Mouse (Mus musculus) lung, embryonic 14.5 days (tissue): Measurements from ENCODE around the gene Gstm3. TPM values are rescaled to one million over a fixed set of nuclear protein-coding genes. Genes with fewer than 3 reads are reported as not detected.
"Not testable (repeated sequence)": the region's sequence is repeated elsewhere in the genome, so short reads cannot be mapped to it uniquely, and the experiment has no call there.

ENCODE experiments used
- ATAC-seq: fragments of 200-750 bp; cut with Nextera tagmentation; 2 replicates; pipeline ENCODE4 v1.8.0; 2017; ENCODE audit warnings: mild to moderate bottlenecking, moderate TSS enrichment, moderate library complexity; ENCODE audit not compliant: insufficient read depth
- DNase-seq: peaks from one replicate; pipeline ENCODE4 v3.0.0-alpha.2; 2015
- H3K27ac ChIP-seq: fragments of 300-500 bp; sonication (generic); 2 replicates; pipeline ENCODE4 v1.5.1; 2014; ENCODE audit warnings: low read depth, mild to moderate bottlenecking, moderate library complexity
- H3K27me3 ChIP-seq: fragments of 300-500 bp; sonication (generic); 2 replicates; pipeline ENCODE4 v1.6.1; 2014; ENCODE audit warnings: low read length, control low read depth; ENCODE audit not compliant: insufficient read depth
- H3K36me3 ChIP-seq: fragments of 300-500 bp; sonication (generic); 2 replicates; pipeline ENCODE4 v1.6.1; 2014; ENCODE audit warnings: control low read depth; ENCODE audit not compliant: insufficient read depth
- H3K4me1 ChIP-seq: fragments of 300-500 bp; sonication (generic); 2 replicates; pipeline ENCODE4 v1.6.1; 2014; ENCODE audit warnings: antibody characterized with exemption, control low read depth; ENCODE audit not compliant: insufficient read depth
- H3K4me2 ChIP-seq: fragments of 300-500 bp; sonication (generic); 2 replicates; pipeline ENCODE4 v1.6.1; 2014; ENCODE audit warnings: mild to moderate bottlenecking
- H3K4me3 ChIP-seq: fragments of 300-500 bp; sonication (generic); 2 replicates; pipeline ENCODE4 v1.5.1; 2014; ENCODE audit warnings: low read depth, low read length
- H3K9ac ChIP-seq: fragments of 300-500 bp; sonication (generic); 2 replicates; pipeline ENCODE4 v1.6.1; 2014
- H3K9me3 ChIP-seq: fragments of 300-500 bp; sonication (generic); 2 replicates; pipeline ENCODE4 v1.6.1; 2016; ENCODE audit warnings: low read depth, low read length, control low read depth
- CTCF ChIP-seq: IDR thresholded peaks from 2 replicates; pipeline ENCODE4 v1.5.1; 2016; ENCODE audit warnings: antibody characterized with exemption, low read depth
- WGBS: fragments of 180-500 bp; shearing (Covaris S2); extraction: QIAGEN DNeasy Blood & Tissue Kit; methylation state at CpG from one replicate; pipeline ENCODE4 v1.1.7; 2014; 5-methylcytosine and 5-hydroxymethylcytosine counted together
- polyA plus RNA-seq: library from polyadenylated mRNA; unstranded; fragments of >200 nt; fragmentation: Nextera tagmentation; extraction: Ambion mirVana; gene quantifications from 2 replicates; pipeline ENCODE4 v1.2.1, GENCODE M21; 2014

Gene Gstm3
- polyA plus RNA-seq, 1 experiment from 2014 or later = 0.18 TPM

- H3K9ac ChIP-seq = no peak overlapping the region
- no peaks in the 10 kb centered on the region for H3K27me3 ChIP-seq
- ATAC-seq = no peak
- H3K9me3 ChIP-seq = no peaks in the 10 kb centered on the region
- DNase-seq = peak; percentile 21
- H3K4me1 ChIP-seq = peaks cover 2% of the 10 kb centered on the region
- H3K4me2 ChIP-seq = no peak overlapping the region
- no peaks in the 10 kb centered on the region for H3K36me3 ChIP-seq
- no peak overlapping the region for H3K4me3 ChIP-seq
- 67% methylated on average over 4 of the region's 4 CpGs for WGBS
- H3K27ac ChIP-seq = no peak overlapping the region
- TF ChIP-seq CTCF = no peak
Observed at GRCm38 (mm10) chr3:108013331-108013871, 44.3 kb upstream of the Gstm3 start.

GRCm38 (mm10) chr3:108011558-108011957, 42.5 kb upstream of the Gstm3 start:
- Histone ChIP-seq H3K36me3 (no peaks in the 10 kb centered on the region), H3K27me3 (no peaks in the 10 kb centered on the region), H3K4me1 (no peaks in the 10 kb centered on the region), H3K9me3 (no peaks in the 10 kb centered on the region), H3K27ac (no peak overlapping the region), H3K4me2 (no peak overlapping the region), H3K9ac (no peak overlapping the region; the same call in 1 of the 2 replicates), H3K4me3 (no peak overlapping the region)
- DNase-seq (no peak), ATAC-seq (no peak)
- TF ChIP-seq CTCF = no peak
- 64% methylated on average over 3 of the region's 3 CpGs for WGBS

GRCm38 (mm10) chr3:108010286-108010685, 41.2 kb upstream of the Gstm3 start:
- no peak for TF ChIP-seq CTCF
- no peaks in the 10 kb centered on the region for H3K27me3 ChIP-seq
- WGBS = 45% methylated on average over 2 of the region's 2 CpGs
- no peak overlapping the region for H3K27ac ChIP-seq
- no peak overlapping the region for H3K9ac ChIP-seq
- no peak overlapping the region for H3K4me2 ChIP-seq
- ATAC-seq = 0 out of 2 replicates have a peak, but pooled peaks have one; percentile 44
- DNase-seq = peak; percentile 57
- no peak overlapping the region for H3K4me3 ChIP-seq
- no peaks in the 10 kb centered on the region for H3K36me3 ChIP-seq
- H3K4me1 ChIP-seq = no peaks in the 10 kb centered on the region
- H3K9me3 ChIP-seq = no peaks in the 10 kb centered on the region

GRCm38 (mm10) chr3:108002021-108002420, 32.9 kb upstream of the Gstm3 start:
- H3K9ac ChIP-seq = no peak overlapping the region
- peak; percentile 45 for DNase-seq
- H3K27me3 ChIP-seq = no peaks in the 10 kb centered on the region
- no peaks in the 10 kb centered on the region for H3K4me1 ChIP-seq
- no peak overlapping the region for H3K4me3 ChIP-seq
- no peak for TF ChIP-seq CTCF
- no peak overlapping the region for H3K27ac ChIP-seq
- no peaks in the 10 kb centered on the region for H3K36me3 ChIP-seq
- no peak overlapping the region for H3K4me2 ChIP-seq
- H3K9me3 ChIP-seq = no peaks in the 10 kb centered on the region
- no peak for ATAC-seq
- WGBS = 46% methylated on average over 8 of the region's 8 CpGs

DNA sequence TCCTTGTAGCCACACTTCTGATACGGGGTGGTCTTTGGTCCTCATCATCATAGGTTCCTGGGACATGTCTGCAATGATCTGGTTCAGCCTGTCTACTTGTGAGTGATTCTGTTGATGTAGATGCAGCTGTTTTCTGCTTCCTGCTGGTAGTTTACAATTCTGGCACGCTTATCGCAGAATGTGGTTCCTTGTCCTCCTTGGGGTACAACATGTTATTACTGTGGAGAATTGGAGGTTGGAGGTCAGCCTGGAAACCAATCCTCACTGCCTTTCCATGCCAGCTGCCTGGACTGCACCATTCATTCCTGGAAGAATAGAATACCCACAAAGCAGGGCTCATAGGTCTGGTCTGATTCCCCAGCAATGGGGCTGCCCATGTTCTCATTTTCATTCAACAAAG, 30.4 kb upstream of the Gstm3 start:
- Histone ChIP-seq H3K9me3 (no peaks in the 10 kb centered on the region), H3K27me3 (no peaks in the 10 kb centered on the region), H3K4me3 (no peak overlapping the region), H3K27ac (no peak overlapping the region), H3K9ac (no peak overlapping the region), H3K4me1 (no peaks in the 10 kb centered on the region), H3K36me3 (no peaks in the 10 kb centered on the region), H3K4me2 (no peak overlapping the region)
- 70% methylated on average over 3 of the region's 3 CpGs for WGBS
- TF ChIP-seq CTCF = no peak
- ATAC-seq (no peak), DNase-seq (peak; percentile 8)

DNA sequence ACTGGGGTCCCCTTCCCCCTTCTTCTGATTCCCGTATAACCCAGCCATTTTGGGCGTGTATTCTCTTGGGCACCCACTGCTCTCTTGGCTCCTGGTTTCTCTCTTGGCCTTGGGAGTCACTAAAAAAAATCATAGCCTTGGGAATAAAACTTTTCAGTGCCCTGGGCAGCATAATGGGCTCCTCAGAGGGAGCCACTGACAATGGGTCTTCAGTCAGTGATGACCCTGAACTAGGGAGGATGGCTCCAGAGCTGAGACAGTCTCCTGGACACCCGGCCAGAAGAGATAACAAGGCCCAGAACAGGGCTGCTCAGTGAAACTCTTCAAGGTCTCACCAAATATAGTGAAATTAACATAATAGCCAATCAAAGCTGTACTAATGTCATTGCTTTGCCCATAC, 29.5 kb upstream of the Gstm3 start:
- no peak for ATAC-seq
- DNase-seq = no peak
- Histone ChIP-seq H3K4me1 (no peaks in the 10 kb centered on the region), H3K36me3 (no peaks in the 10 kb centered on the region), H3K4me3 (no peak overlapping the region), H3K27ac (no peak overlapping the region), H3K9me3 (no peaks in the 10 kb centered on the region), H3K27me3 (no peaks in the 10 kb centered on the region), H3K4me2 (no peak overlapping the region), H3K9ac (no peak overlapping the region)
- WGBS = 81% methylated on average over 3 of the region's 3 CpGs
- no peak for TF ChIP-seq CTCF

GRCm38 (mm10) chr3:107996576-107996975, 27.5 kb upstream of the Gstm3 start:
- 68% methylated on average over 4 of the region's 4 CpGs for WGBS

DNA sequence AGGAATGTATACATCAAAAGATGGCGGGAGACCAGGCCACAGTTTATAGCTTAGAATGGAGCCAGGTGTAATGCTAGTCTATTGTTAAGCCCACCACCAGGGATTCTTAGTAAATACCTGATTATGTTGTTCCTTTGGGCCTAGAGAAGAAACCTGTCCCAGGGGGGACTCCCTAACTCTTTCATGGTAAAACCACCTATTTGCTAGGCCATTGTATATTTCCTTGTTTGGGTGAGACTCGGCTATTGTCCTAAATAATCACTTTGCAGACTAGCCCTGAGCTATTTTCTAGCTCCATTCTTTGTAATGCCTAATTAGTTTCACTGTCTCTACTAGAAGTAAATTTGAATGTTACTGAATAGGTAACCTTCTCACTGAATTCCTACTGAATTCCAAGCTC, 26.9 kb upstream of the Gstm3 start:
- not testable (repeated sequence) for H3K4me3 ChIP-seq, H3K27ac ChIP-seq, H3K4me1 ChIP-seq, H3K4me2 ChIP-seq, H3K27me3 ChIP-seq, DNase-seq, H3K9ac ChIP-seq, H3K9me3 ChIP-seq, ATAC-seq, H3K36me3 ChIP-seq
- 82% methylated on average over 2 of the region's 2 CpGs for WGBS

More at GRCm38 (mm10) chr3:107996576-107996975, 27.5 kb upstream of the Gstm3 start:
- Histone ChIP-seq H3K9me3 (no peaks in the 10 kb centered on the region), H3K4me2 (no peak overlapping the region), H3K4me1 (no peaks in the 10 kb centered on the region), H3K27me3 (no peaks in the 10 kb centered on the region), H3K4me3 (no peak overlapping the region), H3K36me3 (no peaks in the 10 kb centered on the region), H3K27ac (no peak overlapping the region), H3K9ac (no peak overlapping the region)
- no peak for DNase-seq
- no peak for ATAC-seq
- TF ChIP-seq CTCF = no peak
